Mouse (Mus musculus) forebrain, postnatal 0 days (tissue): Measurements from ENCODE around the gene Dmc1. TPM values are rescaled to one million over a fixed set of nuclear protein-coding genes. Genes with fewer than 3 reads are reported as not detected.

ENCODE experiments used
- ATAC-seq: fragments of 200-750 bp; cut with Nextera tagmentation; 2 replicates; pipeline ENCODE4 v1.8.0; 2017; ENCODE audit warnings: mild to moderate bottlenecking, moderate library complexity
- DNase-seq: peaks from one replicate; pipeline ENCODE4 v3.0.0-alpha.2; 2015
- H3K27ac ChIP-seq: fragments of 300-500 bp; sonication (generic); 2 replicates; pipeline ENCODE4 v1.5.1; 2014; ENCODE audit warnings: low read depth, mild to moderate bottlenecking, antibody characterized with exemption, low read length, moderate library complexity, mixed read lengths
- H3K27me3 ChIP-seq: fragments of 300-500 bp; sonication (generic); 2 replicates; pipeline ENCODE4 v1.6.1; 2014; ENCODE audit warnings: mild to moderate bottlenecking, low read length, mixed read lengths; ENCODE audit not compliant: insufficient read depth
- H3K36me3 ChIP-seq: fragments of 300-500 bp; sonication (generic); 2 replicates; pipeline ENCODE4 v1.6.1; 2014; ENCODE audit warnings: mild to moderate bottlenecking, moderate library complexity; ENCODE audit not compliant: insufficient read depth
- H3K4me1 ChIP-seq: fragments of 300-500 bp; sonication (generic); 2 replicates; pipeline ENCODE4 v1.6.1; 2014; ENCODE audit warnings: antibody characterized with exemption; ENCODE audit not compliant: insufficient read depth
- H3K4me2 ChIP-seq: fragments of 300-500 bp; sonication (generic); 2 replicates; pipeline ENCODE4 v1.6.1; 2014; ENCODE audit warnings: low read depth, mild to moderate bottlenecking, moderate library complexity
- H3K4me3 ChIP-seq: fragments of 300-500 bp; sonication (generic); 2 replicates; pipeline ENCODE4 v1.5.1; 2014; ENCODE audit warnings: low read depth, low read length, mixed read lengths
- H3K9ac ChIP-seq: fragments of 300-500 bp; sonication (generic); 2 replicates; pipeline ENCODE4 v1.6.1; 2014; ENCODE audit warnings: mild to moderate bottlenecking
- H3K9me3 ChIP-seq: fragments of 300-500 bp; sonication (generic); 2 replicates; pipeline ENCODE4 v1.6.1; 2016; ENCODE audit warnings: low read length
- CTCF ChIP-seq: sonication (generic); IDR thresholded peaks from 2 replicates; pipeline ENCODE4 v1.5.1; 2016; ENCODE audit warnings: antibody characterized with exemption, control low read depth, low read depth
- WGBS: fragments of 180-500 bp; shearing (Covaris S2); extraction: QIAGEN DNeasy Blood & Tissue Kit; methylation state at CpG from one replicate; pipeline ENCODE4 v1.1.7; 2014; 5-methylcytosine and 5-hydroxymethylcytosine counted together
- polyA plus RNA-seq: library from polyadenylated mRNA; unstranded; fragments of >200 nt; fragmentation: Nextera tagmentation; extraction: Ambion mirVana; gene quantifications from 2 replicates; pipeline ENCODE4 v1.2.1, GENCODE M21; 2015
- total RNA-seq: library from RNA; depleted of rRNA; stranded (reverse); fragments of >200 nt; gene quantifications from 2 replicates; pipeline ENCODE4 v1.2.3, GENCODE M21; 2014

Gene Dmc1
- total and polyA plus RNA-seq, 2 experiments from 2014 or later: 0.44 to 1.8 TPM

GRCm38 (mm10) chr15:79527991-79528639, 76.8 kb downstream of the Dmc1 start:
- peak; percentile 36; the same call in 1 of the 2 replicates for TF ChIP-seq CTCF
- Histone ChIP-seq H3K4me3 (no peak overlapping the region), H3K27me3 (no peaks in the 10 kb centered on the region), H3K4me1 (no peaks in the 10 kb centered on the region), H3K27ac (no peak overlapping the region), H3K36me3 (peaks cover 61% of the 10 kb centered on the region), H3K9ac (no peak overlapping the region), H3K4me2 (no peak overlapping the region), H3K9me3 (no peaks in the 10 kb centered on the region)
- DNase-seq (no peak), ATAC-seq (no peak)
- 70% methylated on average over 5 of the region's 5 CpGs for WGBS

GRCm38 (mm10) chr15:79527192-79527591, 77.7 kb downstream of the Dmc1 start:
- no peak overlapping the region for H3K4me2 ChIP-seq
- DNase-seq (no peak), ATAC-seq (peak; percentile 17; the same call in 1 of the 2 replicates)
- no peaks in the 10 kb centered on the region for H3K4me1 ChIP-seq
- H3K27ac ChIP-seq: no peak overlapping the region
- H3K36me3 ChIP-seq: peaks cover 53% of the 10 kb centered on the region
- 82% methylated on average over 4 of the region's 4 CpGs for WGBS
- no peaks in the 10 kb centered on the region for H3K27me3 ChIP-seq
- H3K4me3 ChIP-seq: no peak overlapping the region
- H3K9ac ChIP-seq: no peak overlapping the region
- no peak for TF ChIP-seq CTCF
- H3K9me3 ChIP-seq: no peaks in the 10 kb centered on the region

- TF ChIP-seq CTCF: no peak
- no peak for ATAC-seq
- H3K9ac ChIP-seq: no peak overlapping the region
- DNase-seq: no peak
- H3K4me2 ChIP-seq: no peak overlapping the region
- no peaks in the 10 kb centered on the region for H3K4me1 ChIP-seq
- H3K27me3 ChIP-seq: no peaks in the 10 kb centered on the region
- H3K9me3 ChIP-seq: no peaks in the 10 kb centered on the region
- H3K36me3 ChIP-seq: peaks cover 43% of the 10 kb centered on the region
- WGBS: 66% methylated on average over 9 of the region's 9 CpGs
- H3K4me3 ChIP-seq: no peak overlapping the region
- no peak overlapping the region for H3K27ac ChIP-seq
Measured at GRCm38 (mm10) chr15:79525979-79526768, 78.7 kb downstream of the Dmc1 start.

DNA sequence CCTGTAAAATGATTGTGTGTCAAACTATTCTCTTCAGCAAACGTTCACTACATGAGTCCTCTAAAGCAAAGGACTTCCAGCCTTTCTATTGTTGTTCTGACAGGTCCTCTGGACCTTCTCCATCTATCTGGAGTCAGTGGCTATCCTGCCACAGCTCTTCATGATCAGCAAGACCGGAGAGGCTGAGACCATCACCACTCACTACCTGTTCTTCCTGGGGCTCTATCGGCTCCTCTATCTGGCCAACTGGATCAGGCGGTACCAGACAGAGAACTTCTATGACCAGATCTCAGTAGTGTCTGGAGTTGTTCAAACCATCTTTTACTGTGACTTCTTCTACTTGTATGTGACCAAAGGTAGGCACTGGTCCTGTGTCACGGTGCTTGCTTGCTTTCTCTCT, 79.3 kb downstream of the Dmc1 start:
- no peaks in the 10 kb centered on the region for H3K4me1 ChIP-seq
- no peak overlapping the region for H3K9ac ChIP-seq
- no peaks in the 10 kb centered on the region for H3K9me3 ChIP-seq
- H3K27ac ChIP-seq: no peak overlapping the region
- no peaks in the 10 kb centered on the region for H3K27me3 ChIP-seq
- WGBS: 90% methylated on average over 5 of the region's 5 CpGs
- H3K4me3 ChIP-seq: no peak overlapping the region
- H3K4me2 ChIP-seq: no peak overlapping the region
- peaks cover 37% of the 10 kb centered on the region for H3K36me3 ChIP-seq
- no peak for ATAC-seq
- no peak for DNase-seq
- TF ChIP-seq CTCF: no peak

GRCm38 (mm10) chr15:79519400-79520220, 85.3 kb downstream of the Dmc1 start:
- 56% methylated on average over 15 of the region's 16 CpGs for WGBS
- H3K9ac ChIP-seq: no peak overlapping the region
- H3K36me3 ChIP-seq: no peaks in the 10 kb centered on the region
- H3K4me2 ChIP-seq: no peak overlapping the region
- H3K4me1 ChIP-seq: no peaks in the 10 kb centered on the region
- no peak overlapping the region for H3K27ac ChIP-seq
- H3K4me3 ChIP-seq: no peak overlapping the region
- no peaks in the 10 kb centered on the region for H3K9me3 ChIP-seq
- peaks cover 21% of the 10 kb centered on the region for H3K27me3 ChIP-seq
- TF ChIP-seq CTCF: no peak
- DNase-seq: no peak
- ATAC-seq: no peak

DNA sequence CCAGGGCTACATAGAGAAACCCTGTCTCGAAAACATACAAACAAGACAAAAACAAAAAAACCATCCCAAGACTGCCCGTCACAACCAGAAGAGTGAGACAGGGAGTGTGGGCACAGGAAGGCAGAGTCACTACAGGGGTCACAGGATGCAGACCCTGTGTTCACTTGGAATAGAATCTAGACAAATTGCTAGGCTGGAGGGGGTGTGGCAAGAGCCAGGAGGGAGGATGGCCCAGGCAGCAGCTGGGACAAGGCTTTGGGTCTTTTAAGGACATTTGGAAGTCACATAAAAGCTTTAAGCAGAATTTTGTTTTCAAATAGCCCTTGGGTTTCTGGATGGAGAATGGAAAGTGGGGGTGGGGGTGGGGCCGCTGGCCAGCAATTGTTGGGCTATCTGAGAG, 86.3 kb downstream of the Dmc1 start:
- no peak overlapping the region for H3K4me2 ChIP-seq
- no peaks in the 10 kb centered on the region for H3K9me3 ChIP-seq
- peaks cover 31% of the 10 kb centered on the region for H3K27me3 ChIP-seq
- DNase-seq (no peak), ATAC-seq (no peak)
- TF ChIP-seq CTCF: no peak
- no peak overlapping the region for H3K4me3 ChIP-seq
- WGBS: 86% methylated on average over 3 of the region's 3 CpGs
- no peaks in the 10 kb centered on the region for H3K4me1 ChIP-seq
- H3K36me3 ChIP-seq: no peaks in the 10 kb centered on the region
- H3K27ac ChIP-seq: no peak overlapping the region
- H3K9ac ChIP-seq: no peak overlapping the region
